Mouse (Mus musculus) midbrain, embryonic 13.5 days (tissue): ENCODE measurements around the gene Pde9a. TPM values are rescaled to one million over a fixed set of nuclear protein-coding genes. Genes with fewer than 3 reads are reported as not detected.

ENCODE experiments used
- ATAC-seq: fragments of 200-750 bp; cut with Nextera tagmentation; 2 replicates; pipeline ENCODE4 v1.8.0; 2017; ENCODE audit warnings: mild to moderate bottlenecking, moderate TSS enrichment, moderate library complexity
- H3K27ac ChIP-seq: fragments of 300-500 bp; sonication (generic); 2 replicates; pipeline ENCODE4 v1.5.1; 2015; ENCODE audit warnings: inconsistent platforms, mild to moderate bottlenecking, moderate library complexity
- H3K27me3 ChIP-seq: fragments of 300-500 bp; sonication (generic); 2 replicates; pipeline ENCODE4 v1.6.1; 2015; ENCODE audit warnings: mild to moderate bottlenecking, inconsistent platforms
- H3K36me3 ChIP-seq: fragments of 300-500 bp; sonication (generic); 2 replicates; pipeline ENCODE4 v1.6.1; 2015; ENCODE audit warnings: mild to moderate bottlenecking, inconsistent platforms
- H3K4me1 ChIP-seq: fragments of 300-500 bp; sonication (generic); replicated peaks from 2 replicates; pipeline ENCODE4 v1.6.1; 2015; ENCODE audit warnings: inconsistent platforms
- H3K4me2 ChIP-seq: fragments of 300-500 bp; sonication (generic); replicated peaks from 2 replicates; pipeline ENCODE4 v1.6.1; 2015; ENCODE audit warnings: moderate library complexity, mild to moderate bottlenecking, inconsistent platforms
- H3K4me3 ChIP-seq: fragments of 300-500 bp; sonication (generic); replicated peaks from 2 replicates; pipeline ENCODE4 v1.5.1; 2015; ENCODE audit warnings: mild to moderate bottlenecking, inconsistent platforms
- H3K9ac ChIP-seq: fragments of 300-500 bp; sonication (generic); replicated peaks from 2 replicates; pipeline ENCODE4 v1.6.1; 2015; ENCODE audit warnings: mild to moderate bottlenecking, inconsistent platforms
- H3K9me3 ChIP-seq: fragments of 300-500 bp; sonication (generic); 2 replicates; pipeline ENCODE4 v1.6.1; 2016; ENCODE audit warnings: mild to moderate bottlenecking, inconsistent platforms
- WGBS: fragments of 180-500 bp; shearing (Covaris S2); methylation state at CpG from one replicate; pipeline ENCODE4 v1.1.7; 2015; 5-methylcytosine and 5-hydroxymethylcytosine counted together
- polyA plus RNA-seq: library from polyadenylated mRNA; unstranded; fragments of >200 nt; fragmentation: Nextera tagmentation; extraction: Ambion mirVana; gene quantifications from 2 replicates; pipeline ENCODE4 v1.2.1, GENCODE M21; 2015

Gene Pde9a
- polyA plus RNA-seq, 1 experiment from 2014 or later = 42.0 TPM

DNA sequence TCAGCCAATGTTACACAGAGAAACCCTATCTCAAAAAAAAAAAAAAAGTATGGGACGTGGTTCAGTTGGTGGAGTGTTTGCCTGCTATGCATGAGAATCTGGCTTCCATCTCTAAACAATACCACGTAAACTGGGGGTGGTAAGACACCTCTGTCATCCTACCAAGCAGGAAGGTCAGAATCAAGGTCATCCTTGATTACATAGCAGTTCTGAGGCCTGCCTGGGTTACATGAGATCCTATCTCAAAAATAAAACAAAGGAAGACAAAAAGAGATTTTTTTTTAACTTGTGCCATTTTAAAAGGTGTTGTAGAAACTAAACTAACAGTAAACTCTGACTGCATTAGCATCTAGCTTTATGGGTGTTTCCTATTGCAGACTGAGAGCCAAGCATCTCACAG, 66.8 kb downstream of the Pde9a start:
- no peak for ATAC-seq
- H3K27me3 ChIP-seq = no peaks in the 10 kb centered on the region
- no peak overlapping the region for H3K4me2 ChIP-seq
- 80% methylated on average over 2 of the region's 2 CpGs for WGBS
- H3K9ac ChIP-seq = no peak overlapping the region
- no peaks in the 10 kb centered on the region for H3K9me3 ChIP-seq
- H3K27ac ChIP-seq = no peak overlapping the region
- peaks cover 47% of the 10 kb centered on the region for H3K36me3 ChIP-seq
- H3K4me1 ChIP-seq = peaks cover 16% of the 10 kb centered on the region
- H3K4me3 ChIP-seq = no peak overlapping the region

DNA sequence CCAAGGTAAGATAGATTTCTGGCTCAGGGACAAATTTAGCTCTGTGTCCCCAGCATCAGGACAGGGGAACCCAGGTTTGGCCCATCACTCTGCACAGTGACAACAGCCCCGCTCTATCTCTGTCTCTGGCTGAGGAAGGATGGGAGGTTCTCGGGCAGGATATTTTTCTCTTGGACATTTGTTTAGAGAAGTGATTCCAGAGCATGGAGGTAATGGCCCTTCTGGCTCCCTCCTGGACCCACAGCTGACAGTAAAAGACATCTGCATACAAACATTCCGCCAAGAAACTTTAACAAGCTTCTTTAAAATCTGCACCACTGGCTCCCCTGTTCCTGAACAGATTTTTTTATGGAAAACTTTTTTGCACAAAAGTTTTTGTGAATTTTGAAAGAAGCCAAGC, 67.5 kb downstream of the Pde9a start:
- no peak overlapping the region for H3K4me3 ChIP-seq
- peaks cover 54% of the 10 kb centered on the region for H3K36me3 ChIP-seq
- H3K4me1 ChIP-seq = peaks cover 16% of the 10 kb centered on the region
- WGBS = 96% methylated on average over 3 of the region's 3 CpGs
- ATAC-seq = no peak
- no peaks in the 10 kb centered on the region for H3K27me3 ChIP-seq
- H3K27ac ChIP-seq = no peak overlapping the region
- H3K4me2 ChIP-seq = no peak overlapping the region
- H3K9ac ChIP-seq = no peak overlapping the region
- H3K9me3 ChIP-seq = no peaks in the 10 kb centered on the region

DNA sequence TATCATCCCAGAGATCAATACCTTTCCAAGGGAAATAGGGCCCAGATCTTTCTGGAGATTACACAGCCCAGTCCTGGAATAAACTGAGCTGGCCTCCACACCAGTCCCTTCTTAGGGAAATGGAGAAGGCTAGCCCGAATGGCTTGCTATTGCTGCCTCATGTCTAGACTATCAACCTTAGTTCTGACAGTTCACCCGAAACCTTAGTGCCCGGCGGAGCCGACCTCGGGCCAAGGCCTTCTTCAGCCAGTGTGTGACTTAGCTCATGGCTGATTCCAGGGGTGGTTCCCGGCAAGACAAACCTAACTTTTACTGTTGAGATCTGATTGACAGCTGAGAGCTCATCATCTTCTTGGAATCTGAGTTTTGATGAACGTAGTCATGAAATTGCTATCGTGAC, 68.0 kb downstream of the Pde9a start:
- peaks cover 60% of the 10 kb centered on the region for H3K36me3 ChIP-seq
- no peak overlapping the region for H3K9ac ChIP-seq
- WGBS = 93% methylated on average over 9 of the region's 9 CpGs
- H3K27ac ChIP-seq = no peak overlapping the region
- H3K4me1 ChIP-seq = peaks cover 16% of the 10 kb centered on the region
- H3K9me3 ChIP-seq = no peaks in the 10 kb centered on the region
- H3K4me3 ChIP-seq = no peak overlapping the region
- H3K27me3 ChIP-seq = no peaks in the 10 kb centered on the region
- no peak overlapping the region for H3K4me2 ChIP-seq
- no peak for ATAC-seq

DNA sequence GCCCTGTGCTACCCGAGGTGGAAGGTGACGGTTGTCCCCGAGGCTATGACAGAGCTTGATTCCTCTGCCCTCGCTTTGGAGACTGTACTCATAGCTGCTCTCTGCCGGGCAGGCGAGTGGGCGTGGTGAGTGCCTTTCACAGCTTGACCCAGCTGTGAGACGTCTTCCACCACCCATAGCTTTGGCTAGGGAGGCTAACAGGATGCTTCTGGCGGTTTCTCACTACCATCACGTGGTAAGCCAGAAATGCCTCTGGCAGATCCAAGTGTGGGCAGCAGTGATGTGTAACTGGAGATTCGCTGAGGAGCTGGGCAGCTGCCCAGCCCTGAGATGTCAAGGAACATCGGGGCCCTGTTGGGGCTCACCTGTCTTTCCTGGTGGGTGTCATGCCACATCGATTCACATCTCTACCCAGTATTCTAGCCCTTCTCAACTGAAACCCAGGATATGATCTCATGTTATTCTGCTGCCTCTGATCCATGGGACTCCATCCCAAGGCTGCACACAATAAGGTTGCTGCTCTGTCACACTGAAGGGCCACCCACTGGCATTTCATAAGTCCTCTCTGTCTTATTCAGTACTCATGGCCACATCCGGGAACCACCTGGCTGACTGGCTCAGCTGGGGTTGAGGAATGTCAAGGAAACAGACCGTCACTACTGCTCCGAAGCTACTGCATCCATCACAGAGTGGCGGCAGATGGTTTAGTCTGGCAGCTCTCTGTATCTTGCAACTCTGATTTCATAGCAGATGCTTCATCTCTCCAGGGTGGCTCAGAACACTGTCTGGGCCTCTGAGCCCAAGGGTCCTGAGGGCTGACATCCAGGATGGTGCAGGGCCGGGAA, 70.9 kb downstream of the Pde9a start:
- H3K4me3 ChIP-seq = no peak overlapping the region
- no peak overlapping the region for H3K27ac ChIP-seq
- 83% methylated on average over 18 of the region's 18 CpGs for WGBS
- H3K4me2 ChIP-seq = no peak overlapping the region
- no peaks in the 10 kb centered on the region for H3K27me3 ChIP-seq
- no peak overlapping the region for H3K9ac ChIP-seq
- peaks cover 77% of the 10 kb centered on the region for H3K36me3 ChIP-seq
- no peak for ATAC-seq
- 0 out of 2 replicates have a peak, but pooled peaks cover 8% of the 10 kb centered on the region for H3K4me1 ChIP-seq
- H3K9me3 ChIP-seq = no peaks in the 10 kb centered on the region

DNA sequence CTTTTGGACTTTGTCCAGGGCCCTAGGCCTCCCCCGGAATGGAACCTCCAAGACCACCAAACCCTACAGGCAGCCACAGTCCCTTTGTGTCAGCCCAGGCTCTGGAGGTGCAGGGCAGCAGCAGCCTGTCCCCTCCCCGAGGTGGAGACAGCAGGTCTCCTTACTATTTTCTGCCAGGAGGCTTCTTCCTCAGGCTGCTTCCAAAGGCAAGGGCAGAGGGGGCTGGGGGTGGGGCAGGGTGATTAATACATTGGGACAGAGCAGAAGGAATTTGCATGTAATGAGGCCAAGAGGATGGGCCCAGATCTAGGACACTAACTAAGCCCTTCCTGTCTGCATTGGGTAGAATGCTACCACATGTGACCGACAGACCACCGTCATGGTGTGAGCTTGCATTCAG, 74.4 kb downstream of the Pde9a start:
- Histone ChIP-seq H3K27me3 (no peaks in the 10 kb centered on the region), H3K9me3 (no peaks in the 10 kb centered on the region), H3K4me1 (0 out of 2 replicates have a peak, but pooled peaks cover 8% of the 10 kb centered on the region), H3K27ac (no peak overlapping the region), H3K4me2 (no peak overlapping the region), H3K4me3 (no peak overlapping the region), H3K9ac (no peak overlapping the region), H3K36me3 (peaks cover 76% of the 10 kb centered on the region)
- WGBS = 67% methylated on average over 4 of the region's 4 CpGs
- ATAC-seq = no peak

DNA sequence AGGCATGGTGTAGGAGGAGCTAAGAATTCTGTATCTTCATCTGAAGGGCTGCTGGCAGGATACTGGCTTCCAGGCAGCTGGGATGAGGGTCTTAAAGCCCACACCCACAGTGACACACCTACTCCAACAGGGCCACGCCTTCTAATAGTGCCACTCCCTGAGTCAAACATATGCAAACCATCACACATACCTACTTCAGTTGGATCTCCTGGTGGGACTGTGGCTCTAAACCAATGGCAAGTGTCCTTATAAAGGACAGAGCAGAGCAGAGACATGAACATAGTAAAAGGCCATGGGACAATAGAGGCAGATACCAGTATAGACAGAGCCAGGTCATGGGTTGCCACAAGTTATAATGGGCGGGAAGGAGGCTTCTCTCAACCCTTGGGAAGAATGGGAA, 76.5 kb downstream of the Pde9a start:
- ATAC-seq = no peak
- H3K4me2 ChIP-seq = no peak overlapping the region
- no peak overlapping the region for H3K4me3 ChIP-seq
- no peak overlapping the region for H3K27ac ChIP-seq
- peaks cover 76% of the 10 kb centered on the region for H3K36me3 ChIP-seq
- H3K9me3 ChIP-seq = no peaks in the 10 kb centered on the region
- H3K27me3 ChIP-seq = no peaks in the 10 kb centered on the region
- H3K4me1 ChIP-seq = 0 out of 2 replicates have a peak, but pooled peaks cover 8% of the 10 kb centered on the region
- H3K9ac ChIP-seq = no peak overlapping the region
- 87% methylated on average over 2 of the region's 2 CpGs for WGBS

DNA sequence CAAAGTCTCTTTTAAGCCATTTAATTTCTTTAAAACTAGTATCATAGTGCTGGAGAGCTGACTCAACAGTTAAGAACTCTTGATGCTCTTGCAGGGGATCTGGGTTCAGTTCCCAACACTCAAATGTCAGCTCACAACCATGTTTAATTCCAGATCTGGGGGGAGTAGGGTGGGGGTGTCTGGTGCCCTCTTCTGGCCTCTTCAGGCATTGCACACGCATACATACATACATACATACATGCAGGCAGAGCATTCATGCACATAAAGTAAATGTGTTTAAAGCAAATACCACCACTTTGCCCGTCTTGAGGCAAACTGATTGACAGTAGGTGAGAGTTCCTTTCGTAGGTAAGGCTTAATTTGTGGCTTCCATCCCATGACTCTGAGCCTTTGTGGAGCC, 80.8 kb downstream of the Pde9a start:
- no peak overlapping the region for H3K9ac ChIP-seq
- no peak for ATAC-seq
- peaks cover 83% of the 10 kb centered on the region for H3K36me3 ChIP-seq
- no peaks in the 10 kb centered on the region for H3K9me3 ChIP-seq
- no peak overlapping the region for H3K27ac ChIP-seq
- H3K4me1 ChIP-seq = peaks cover 10% of the 10 kb centered on the region
- WGBS = 89% methylated on average over 3 of the region's 3 CpGs
- no peak overlapping the region for H3K4me2 ChIP-seq
- no peak overlapping the region for H3K4me3 ChIP-seq
- no peaks in the 10 kb centered on the region for H3K27me3 ChIP-seq

DNA sequence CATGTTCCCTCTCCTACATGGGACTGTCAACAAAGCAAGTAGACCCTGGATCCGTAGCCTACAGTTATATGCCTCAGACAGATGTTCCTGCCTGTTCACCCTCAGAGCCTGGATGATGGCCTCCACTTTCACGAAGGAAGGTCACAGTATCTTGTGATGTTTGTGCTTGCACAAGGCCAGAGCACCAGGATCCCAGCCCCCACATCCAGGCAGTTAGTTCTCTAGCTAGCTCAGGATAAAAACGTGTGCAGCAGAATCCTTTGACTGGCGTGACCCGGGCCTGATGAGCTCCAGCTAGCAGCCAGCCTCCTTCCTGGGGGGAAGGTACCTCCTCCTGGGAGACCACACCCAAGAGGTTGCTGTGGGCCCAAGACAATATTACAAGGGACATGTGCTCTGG, 82.5 kb downstream of the Pde9a start:
- peaks cover 84% of the 10 kb centered on the region for H3K36me3 ChIP-seq

DNA sequence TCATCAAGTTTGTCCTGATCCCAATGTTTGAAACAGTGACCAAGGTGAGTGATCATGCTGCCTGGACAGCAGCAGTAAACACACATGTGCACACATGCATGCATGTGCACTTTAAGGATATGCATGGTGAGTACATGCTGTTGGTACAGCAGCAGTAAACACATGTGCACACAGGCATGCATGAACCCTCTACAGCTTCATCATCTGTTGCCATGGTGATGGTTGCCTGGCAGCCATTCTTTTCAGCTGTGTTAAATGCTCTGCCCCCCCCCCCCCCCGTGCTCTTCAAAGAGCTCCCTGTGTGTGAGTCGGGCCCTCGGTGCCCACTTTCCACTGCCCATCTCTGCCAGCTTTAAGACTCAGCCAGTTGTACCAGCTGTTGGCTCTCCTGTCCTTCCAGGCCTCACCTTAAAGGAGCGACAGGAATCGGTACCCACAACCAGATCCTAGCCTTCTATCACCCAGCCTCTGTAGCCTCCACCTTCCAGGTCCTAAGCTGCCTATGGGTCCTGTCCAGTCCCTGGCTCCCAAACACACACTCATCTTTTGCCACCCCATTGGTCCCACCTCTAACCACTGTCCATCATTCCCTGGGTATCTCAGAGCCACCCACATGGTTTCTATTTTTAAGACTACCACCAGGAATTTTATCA, 84.9 kb downstream of the Pde9a start:
- ATAC-seq = 0 out of 2 replicates have a peak, but pooled peaks have one; percentile 37
- H3K4me1 ChIP-seq = peaks cover 10% of the 10 kb centered on the region
- no peak overlapping the region for H3K9ac ChIP-seq
- no peak overlapping the region for H3K4me2 ChIP-seq
- no peak overlapping the region for H3K4me3 ChIP-seq
- peaks cover 90% of the 10 kb centered on the region for H3K36me3 ChIP-seq
- no peak overlapping the region for H3K27ac ChIP-seq
- H3K27me3 ChIP-seq = no peaks in the 10 kb centered on the region
- 51% methylated on average over 5 of the region's 5 CpGs for WGBS
- H3K9me3 ChIP-seq = no peaks in the 10 kb centered on the region

More for the DNA sequence above, 82.5 kb downstream of the Pde9a start:
- Histone ChIP-seq H3K9me3 (no peaks in the 10 kb centered on the region), H3K4me2 (no peak overlapping the region), H3K4me1 (peaks cover 10% of the 10 kb centered on the region), H3K9ac (no peak overlapping the region), H3K27ac (no peak overlapping the region), H3K4me3 (no peak overlapping the region), H3K27me3 (no peaks in the 10 kb centered on the region)
- 85% methylated on average over 5 of the region's 5 CpGs for WGBS
- ATAC-seq = no peak

DNA sequence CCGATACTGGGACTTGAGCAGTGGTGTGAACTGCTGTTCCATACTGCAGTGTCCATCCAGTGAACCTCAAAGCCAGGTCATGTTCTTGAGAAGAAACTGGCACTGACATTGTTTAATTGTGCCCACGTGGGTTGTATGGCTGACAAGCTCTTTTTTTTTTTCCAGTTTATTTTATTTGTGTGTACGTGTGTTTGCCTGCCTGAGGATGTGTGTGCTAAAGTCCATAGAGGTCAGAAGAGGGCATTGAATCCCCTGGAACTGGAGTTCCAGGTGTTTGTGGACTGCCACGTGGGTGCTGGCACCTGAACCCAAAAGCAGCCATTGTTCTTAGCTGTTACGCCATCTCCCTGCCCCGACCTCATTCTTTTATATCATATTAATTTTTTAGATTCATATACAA, 88.4 kb downstream of the Pde9a start:
- Histone ChIP-seq H3K4me3 (no peak overlapping the region), H3K4me2 (no peak overlapping the region), H3K27me3 (no peaks in the 10 kb centered on the region), H3K27ac (no peak overlapping the region), H3K9me3 (no peaks in the 10 kb centered on the region), H3K36me3 (peaks cover 71% of the 10 kb centered on the region), H3K4me1 (peaks cover 10% of the 10 kb centered on the region), H3K9ac (no peak overlapping the region)
- ATAC-seq = no peak
- WGBS = 81% methylated on average over 6 of the region's 6 CpGs

DNA sequence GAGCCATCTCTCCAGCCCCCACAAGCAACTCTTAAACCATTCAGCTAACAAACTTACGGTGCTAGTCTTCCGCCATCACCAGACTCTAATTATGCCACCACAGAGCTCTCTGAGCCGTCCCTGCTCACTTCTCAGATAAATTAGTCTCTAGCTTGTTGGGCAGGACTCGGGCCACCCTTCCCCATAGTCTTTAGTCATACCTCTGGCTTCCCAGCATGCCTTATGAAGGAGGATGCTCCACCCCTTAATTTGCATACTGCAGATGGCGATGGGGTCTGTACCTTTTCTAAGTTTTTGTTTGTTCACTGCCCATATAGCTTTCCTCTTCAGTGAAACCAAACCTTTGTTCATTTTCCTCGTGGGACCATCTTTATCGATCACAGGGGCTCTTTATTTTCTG, 92.6 kb downstream of the Pde9a start:
- peaks cover 33% of the 10 kb centered on the region for H3K36me3 ChIP-seq
- no peaks in the 10 kb centered on the region for H3K27me3 ChIP-seq
- 84% methylated on average over 7 of the region's 7 CpGs for WGBS
- no peaks in the 10 kb centered on the region for H3K4me1 ChIP-seq
- no peak overlapping the region for H3K4me2 ChIP-seq
- no peak overlapping the region for H3K4me3 ChIP-seq
- H3K9me3 ChIP-seq = no peaks in the 10 kb centered on the region
- H3K9ac ChIP-seq = no peak overlapping the region
- ATAC-seq = no peak
- H3K27ac ChIP-seq = no peak overlapping the region

DNA sequence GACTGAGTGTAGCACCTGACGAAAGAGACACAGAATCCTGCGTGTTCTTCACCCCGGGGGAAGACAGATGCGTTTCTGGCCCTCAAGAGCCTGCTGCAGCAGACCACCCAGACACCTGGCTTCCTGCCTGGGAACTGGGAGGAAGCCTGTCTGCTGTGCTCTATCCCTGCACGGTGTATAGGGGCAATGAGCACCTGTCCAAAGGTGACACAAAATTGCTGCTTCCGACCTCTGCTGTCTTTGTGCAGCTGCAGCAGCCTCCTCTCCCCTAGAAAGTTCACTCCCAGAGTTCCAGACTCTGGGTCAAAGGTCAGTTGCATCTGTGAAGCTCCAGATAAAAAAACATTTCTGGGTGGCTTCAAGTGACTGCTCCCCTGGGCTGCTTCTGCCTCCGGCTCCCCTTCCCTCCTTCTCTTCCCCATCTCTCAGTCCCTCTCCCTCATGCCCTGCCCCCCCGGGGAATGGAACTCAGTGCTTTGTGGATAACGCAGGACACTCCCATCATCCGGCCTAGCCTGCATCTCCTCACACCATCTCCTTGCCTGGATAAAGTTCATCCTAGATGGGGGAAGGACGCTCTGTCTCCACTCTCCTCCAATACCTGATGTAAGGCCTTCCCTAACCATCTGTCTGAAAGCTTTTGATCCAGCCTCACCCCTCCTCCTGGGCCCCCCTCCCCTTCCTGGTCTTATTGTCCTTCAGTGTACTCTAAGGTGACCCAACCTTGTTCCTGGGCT, 93.3 kb downstream of the Pde9a start:
- no peak overlapping the region for H3K4me3 ChIP-seq
- no peaks in the 10 kb centered on the region for H3K9me3 ChIP-seq
- no peaks in the 10 kb centered on the region for H3K27me3 ChIP-seq
- H3K27ac ChIP-seq = no peak overlapping the region
- no peaks in the 10 kb centered on the region for H3K4me1 ChIP-seq
- H3K4me2 ChIP-seq = no peak overlapping the region
- no peak overlapping the region for H3K9ac ChIP-seq
- H3K36me3 ChIP-seq = peaks cover 29% of the 10 kb centered on the region
- no peak for ATAC-seq
- 69% methylated on average over 11 of the region's 11 CpGs for WGBS
